Mouse (Mus musculus): ENCODE data around the gene Pbx1.
"Not testable (repeated sequence)": the region's sequence is repeated elsewhere in the genome, so short reads cannot be mapped to it uniquely, and the experiment has no call there.

Gene Pbx1

GRCm38 (mm10) chr1:168432232-168432280 is at the start of gene Pbx1:
Pbx1 (minus strand) TSS chr1:168432270.
- not testable (repeated sequence) for DNase-seq (ENCODE audit: low read depth)

DNA sequence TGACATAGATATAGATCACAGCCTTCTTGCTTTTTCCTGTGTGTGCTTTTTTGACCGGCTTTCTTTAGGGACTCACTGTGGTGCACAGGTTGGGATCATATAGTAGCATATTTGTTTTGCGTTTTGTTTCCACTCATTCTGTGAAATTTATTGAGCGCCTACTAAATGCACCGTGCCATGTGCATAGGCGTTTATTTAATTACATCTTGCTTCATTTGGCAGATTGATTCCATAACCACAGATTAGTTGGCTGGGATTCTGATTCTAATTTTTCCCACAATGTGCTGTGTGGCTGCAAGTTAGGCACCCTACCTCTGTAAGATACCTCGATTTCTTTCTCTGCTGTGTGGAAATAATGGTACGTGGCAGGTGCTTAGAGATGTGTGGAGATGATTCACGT is 47.6 kb upstream of the Pbx1 start:
- DNase-seq (ENCODE audit: low read depth), result no peak

DNA sequence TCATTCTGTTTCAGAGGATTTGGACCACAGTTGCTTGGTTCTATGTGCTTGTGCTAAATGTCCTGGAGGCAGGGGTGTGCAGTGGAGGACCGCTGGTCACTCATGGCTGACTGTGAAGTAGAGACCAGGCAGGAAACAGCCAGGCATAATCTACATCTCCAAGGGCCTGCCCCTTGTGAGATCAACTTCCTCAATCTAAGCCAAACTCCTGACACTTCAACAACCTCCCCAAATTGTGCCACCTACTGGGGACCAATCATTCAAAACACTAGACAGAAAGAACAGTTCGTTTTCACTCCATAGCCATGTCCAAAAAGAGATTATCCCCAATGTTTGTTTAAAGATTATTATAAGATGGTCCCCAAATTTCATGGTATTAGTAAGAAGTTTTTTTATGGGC is 46.8 kb upstream of the Pbx1 start:
- DNase-seq (ENCODE audit: low read depth), result no peak

GRCm38 (mm10) chr1:168476917-168477316 is 44.8 kb upstream of the Pbx1 start:
- DNase-seq (ENCODE audit: low read depth), result no peak

GRCm38 (mm10) chr1:168476216-168476897 is 44.3 kb upstream of the Pbx1 start:
- DNase-seq (ENCODE audit: low read depth), result no peak

GRCm38 (mm10) chr1:168475579-168476208 is 43.6 kb upstream of the Pbx1 start:
- no peak for DNase-seq (ENCODE audit: low read depth)

DNA sequence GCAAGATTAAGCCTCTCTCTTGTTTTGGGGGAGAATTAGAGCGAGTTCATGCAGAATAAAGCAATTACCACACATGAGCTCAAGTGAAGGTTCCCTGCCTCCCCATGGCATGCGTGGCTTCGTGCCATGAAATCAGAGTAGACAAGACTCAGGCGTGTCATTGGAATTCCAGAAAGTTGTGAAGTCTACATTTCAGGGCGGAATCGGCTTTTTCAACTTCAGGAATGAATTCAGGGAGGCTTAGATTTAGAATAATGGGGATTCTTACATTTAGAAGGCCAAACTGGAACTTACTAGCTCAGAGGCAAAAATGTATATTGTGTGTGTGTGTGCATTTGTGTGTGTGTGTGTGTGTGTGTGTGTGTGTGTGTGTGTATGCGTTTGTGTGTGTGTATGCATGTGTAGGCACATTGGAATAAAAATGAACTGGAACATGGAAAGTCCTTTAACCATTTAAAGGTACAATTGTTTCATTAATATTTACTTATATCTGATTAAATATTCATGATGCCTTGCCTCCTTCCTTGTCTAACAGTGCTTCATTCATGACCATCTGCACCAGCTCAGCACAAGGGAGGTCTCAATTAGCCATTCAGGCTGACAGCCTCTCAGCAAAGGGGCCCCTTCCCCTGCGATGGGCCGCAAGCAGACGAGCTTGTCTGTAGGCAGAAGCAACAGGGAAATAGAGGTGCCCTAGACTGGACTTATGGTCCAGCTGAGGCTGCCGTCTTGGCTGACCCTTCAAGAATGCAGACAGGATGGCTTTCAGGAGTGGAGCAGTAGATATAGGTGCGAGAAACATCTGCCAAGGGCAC is 41.4 kb upstream of the Pbx1 start:
- DNase-seq (ENCODE audit: low read depth), result no peak

GRCm38 (mm10) chr1:168472545-168473254 is 40.6 kb upstream of the Pbx1 start:
- no peak for DNase-seq (ENCODE audit: low read depth)

DNA sequence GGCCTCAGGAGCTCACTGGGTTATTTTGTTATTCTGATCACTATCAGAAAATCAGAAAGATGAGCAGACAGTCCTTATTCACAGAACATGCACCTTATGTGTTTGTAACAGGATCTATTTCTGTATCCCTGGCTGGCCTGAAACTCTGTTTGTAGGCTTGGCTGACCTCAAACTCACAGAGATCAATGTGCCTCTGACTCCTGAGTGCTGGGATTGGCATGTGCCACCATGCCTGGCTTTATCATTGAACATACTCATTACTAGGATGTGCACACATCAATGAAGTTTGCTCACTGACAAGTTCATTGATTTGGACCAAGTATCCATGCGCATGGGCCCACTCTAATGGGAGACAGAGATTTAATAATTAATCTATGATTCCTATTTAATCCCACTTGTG is 27.4 kb upstream of the Pbx1 start:
- no peak for DNase-seq (ENCODE audit: low read depth)

- DNase-seq (ENCODE audit: low read depth), result no peak
Observed at GRCm38 (mm10) chr1:168457191-168457747, 25.2 kb upstream of the Pbx1 start.

DNA sequence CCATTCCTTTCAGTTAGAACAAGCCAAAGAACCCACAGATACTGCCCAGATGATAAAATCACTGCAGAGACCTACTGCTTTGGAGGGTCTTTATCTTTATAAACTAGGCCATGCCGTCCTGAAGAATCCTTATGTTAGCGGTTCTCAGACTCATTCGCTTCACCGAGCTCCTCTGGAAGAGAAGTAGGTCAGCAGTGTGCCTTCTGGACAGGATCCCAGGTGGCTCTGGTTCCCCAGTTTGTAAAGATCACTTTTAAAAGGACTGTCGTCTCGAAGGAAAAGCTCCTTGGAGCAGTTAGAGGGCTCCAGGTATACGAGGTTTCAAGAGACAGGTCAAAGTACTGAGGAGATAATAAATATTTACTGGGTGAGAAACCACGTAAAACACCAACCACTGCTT is 23.1 kb upstream of the Pbx1 start:
- DNase-seq (ENCODE audit: low read depth), result no peak

DNA sequence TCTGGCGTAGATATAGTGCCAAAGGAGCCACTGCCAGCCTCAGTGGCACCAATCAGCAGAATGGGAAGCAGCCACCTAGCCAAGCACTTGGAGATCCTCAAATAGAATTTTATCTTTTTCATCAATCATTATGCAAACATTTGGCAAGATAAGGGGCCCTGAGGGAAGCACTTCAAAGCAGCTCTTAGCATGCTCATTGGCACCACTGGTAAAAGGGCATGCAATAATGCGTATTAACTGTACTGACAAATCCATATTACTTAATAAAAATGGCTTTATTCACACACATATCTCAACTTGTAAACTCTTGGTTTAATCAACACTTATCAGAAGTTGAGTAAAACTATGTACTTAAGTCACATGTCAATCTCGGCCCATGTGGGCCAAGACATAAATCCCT is 1.6 kb upstream of the Pbx1 start:
- DNase-seq (ENCODE audit: low read depth), result no peak

DNA sequence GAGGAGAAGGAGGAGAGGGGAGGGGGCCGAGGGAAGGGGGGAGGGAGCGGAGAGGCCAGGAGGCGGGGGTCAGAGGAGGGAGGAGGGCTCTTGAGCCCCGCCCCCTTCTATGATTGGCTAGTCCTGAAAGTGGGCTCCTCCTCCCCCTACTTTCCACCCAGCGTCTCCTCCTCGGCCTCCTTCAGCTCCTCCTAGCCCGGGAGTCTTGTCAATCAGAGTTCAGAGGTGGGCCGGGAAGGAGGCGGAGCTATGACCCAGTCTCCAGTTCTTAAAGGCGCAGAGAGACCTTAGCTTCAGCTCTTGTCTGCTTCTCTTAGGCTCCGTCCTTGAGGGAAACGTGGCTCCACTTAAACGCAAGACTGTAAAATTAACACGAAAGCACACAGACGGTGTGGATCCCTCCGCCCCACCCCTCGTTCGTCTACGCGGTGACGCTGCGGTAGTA is 233 bp upstream of the Pbx1 start:
- DNase-seq (ENCODE audit: low read depth), result no peak

- no peak for DNase-seq (ENCODE audit: low read depth)
Observed at GRCm38 (mm10) chr1:168431711-168432231, 299 bp downstream of the Pbx1 start.

DNA sequence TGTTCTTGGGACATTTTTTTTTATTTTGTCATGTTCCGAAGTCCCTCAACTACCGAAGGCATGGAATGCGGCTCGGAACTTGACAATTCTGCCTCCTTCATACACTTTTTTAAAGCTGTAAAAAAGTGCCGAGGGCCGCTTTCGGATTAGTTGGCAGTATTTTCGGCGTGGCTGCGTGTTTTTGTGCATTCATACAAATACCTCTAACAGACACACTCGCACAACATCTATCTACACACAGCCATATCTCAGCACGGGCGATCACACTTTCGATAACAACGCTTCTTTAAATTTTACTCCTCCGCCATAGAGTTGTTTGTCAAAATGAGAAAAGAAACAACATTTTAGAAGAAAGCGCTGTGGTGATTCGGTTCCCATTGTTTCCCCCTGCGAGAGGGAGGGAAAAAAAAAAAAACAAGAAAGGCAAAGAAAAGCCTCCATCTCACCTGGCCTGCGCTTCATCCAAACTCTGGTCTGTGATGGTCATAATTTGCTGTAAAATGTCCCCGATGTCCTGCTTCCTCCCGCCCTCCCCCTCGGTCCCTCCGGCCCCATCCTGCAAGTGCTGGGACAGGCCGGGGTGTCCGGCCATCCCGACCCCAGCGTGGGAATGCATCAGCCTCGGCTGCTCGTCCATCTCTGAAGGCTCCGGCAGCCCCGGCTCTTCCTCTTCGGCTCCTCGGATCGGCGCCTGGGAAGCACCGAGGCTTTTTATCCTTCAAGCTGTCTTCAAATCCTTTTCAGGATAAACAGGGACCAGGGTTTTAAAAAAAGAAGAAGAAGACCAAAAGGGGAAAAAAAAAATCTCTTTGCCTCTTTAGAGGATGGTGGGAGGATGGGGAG is 981 bp downstream of the Pbx1 start:
- DNase-seq (ENCODE audit: low read depth), result no peak

DNA sequence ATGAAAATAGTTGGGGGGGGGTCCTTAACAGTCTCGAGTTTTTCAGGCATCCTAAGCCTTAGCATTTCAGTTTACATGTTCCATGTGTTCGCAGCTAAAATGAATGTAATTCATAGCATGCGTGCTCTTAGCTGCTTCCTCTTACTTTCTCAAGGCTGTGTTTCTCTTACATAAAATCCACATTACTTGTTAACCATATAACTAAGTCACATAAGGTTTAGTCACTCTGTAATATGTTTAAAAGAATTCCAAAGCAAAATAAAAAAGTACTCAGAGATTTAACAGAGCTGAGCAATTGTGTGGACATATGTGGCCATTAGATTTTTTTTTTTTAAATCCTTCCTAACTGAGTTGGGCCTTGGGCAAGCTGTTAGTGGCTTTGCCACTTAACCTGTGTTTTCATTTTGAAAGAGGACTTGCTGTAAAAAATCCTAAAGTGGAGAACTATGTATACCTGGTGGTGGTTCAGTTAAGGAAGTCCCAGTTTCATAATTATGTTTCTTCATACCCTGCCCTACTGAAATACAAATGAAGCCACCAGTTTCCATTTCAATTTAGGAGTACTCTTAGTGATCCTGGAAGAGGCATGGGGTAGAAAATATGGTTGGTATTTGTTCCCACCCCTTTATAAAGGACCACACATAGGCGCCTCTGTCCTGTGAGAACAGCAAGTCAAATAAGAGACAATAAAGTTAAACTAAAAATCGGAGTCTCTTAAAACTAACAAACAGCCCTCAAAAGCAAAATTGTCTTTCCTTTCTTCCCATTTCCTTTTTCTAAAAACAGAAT is 2.0 kb downstream of the Pbx1 start:
- DNase-seq (ENCODE audit: low read depth), result no peak

DNA sequence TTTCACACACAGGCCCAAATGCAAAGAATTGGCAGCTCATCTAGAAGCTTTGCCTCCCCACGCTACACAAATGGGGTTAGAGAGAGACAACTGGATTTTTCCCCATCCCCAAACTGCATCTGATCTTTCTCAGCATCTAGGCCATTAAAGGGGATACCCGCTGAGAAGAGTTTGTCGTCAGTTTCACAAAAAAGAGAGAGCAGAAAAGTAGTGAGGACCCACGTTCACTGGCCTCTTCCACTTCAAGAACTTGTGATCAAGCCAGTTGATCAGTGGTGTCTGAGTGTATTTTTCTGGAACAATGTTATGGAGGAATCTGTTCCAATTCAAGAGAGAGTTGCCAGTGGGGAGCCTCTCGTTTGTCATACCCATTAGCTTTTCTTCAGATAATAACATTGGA is 2.7 kb downstream of the Pbx1 start:
- DNase-seq (ENCODE audit: low read depth), result no peak

DNA sequence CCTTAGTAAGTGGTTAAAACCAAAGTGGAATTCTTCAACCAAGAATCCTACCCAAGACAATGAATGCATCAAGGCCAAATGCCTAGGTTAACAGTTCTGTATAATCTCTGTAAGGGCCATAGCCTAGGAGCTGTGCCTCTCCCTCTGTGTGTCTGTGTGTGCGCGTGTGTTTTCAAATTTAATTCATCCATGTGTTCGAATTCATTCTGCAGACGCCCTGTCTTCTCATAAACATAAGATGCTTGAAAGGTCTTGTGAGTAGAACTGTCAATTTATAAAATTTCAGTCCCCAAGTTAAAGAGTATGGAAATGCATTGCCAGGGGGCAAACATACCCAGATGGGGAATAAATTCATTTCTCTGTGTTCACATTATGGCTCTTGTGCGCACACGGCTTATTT is 3.8 kb downstream of the Pbx1 start:
- DNase-seq (ENCODE audit: low read depth), result no peak

DNA sequence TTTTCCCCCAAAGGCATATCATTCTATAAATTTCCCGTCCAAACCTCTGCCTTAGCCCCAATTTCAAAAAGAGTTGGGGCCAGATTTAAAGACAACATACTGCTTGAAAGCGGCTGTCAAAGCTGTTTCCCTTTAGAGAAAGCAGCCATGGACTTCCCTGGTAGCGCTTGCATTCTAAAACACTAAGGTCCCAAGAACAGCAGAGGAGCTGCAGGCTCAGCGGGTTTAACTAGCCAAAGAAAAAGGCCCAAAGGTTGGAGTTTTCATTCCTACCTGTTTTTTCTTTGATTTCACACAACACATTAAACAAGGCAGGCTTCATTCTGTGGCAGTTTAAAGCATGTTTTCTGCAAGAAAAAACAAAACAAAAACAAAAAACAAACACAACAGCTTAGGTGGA is 4.5 kb downstream of the Pbx1 start:
- DNase-seq (ENCODE audit: low read depth), result no peak

GRCm38 (mm10) chr1:168426900-168427299 is 5.2 kb downstream of the Pbx1 start:
- DNase-seq (ENCODE audit: low read depth), result no peak

GRCm38 (mm10) chr1:168426281-168426680 is 5.8 kb downstream of the Pbx1 start:
- no peak for DNase-seq (ENCODE audit: low read depth)
